Mouse (Mus musculus) CH12.LX (cell line): ENCODE data around the gene Grip1. TPM values are rescaled to one million over a fixed set of nuclear protein-coding genes. Genes with fewer than 3 reads are reported as not detected.
A peak's percentile ranks its signal among the peaks of the same experiment; 100 is the strongest.

Source experiments
- DNase-seq: peaks from one replicate; pipeline ENCODE4 v3.0.0-alpha.2; 2013; ENCODE audit errors: extremely low read depth
- H3K27ac ChIP-seq: 2 replicates; pipeline ENCODE4 v1.5.1; 2012; ENCODE audit warnings: low read depth, mild to moderate bottlenecking, control low read depth, moderate library complexity; ENCODE audit not compliant: insufficient read depth
- H3K27me3 ChIP-seq: replicated peaks from 2 replicates; pipeline ENCODE3; 2012; ENCODE audit warnings: inconsistent platforms
- H3K36me3 ChIP-seq, 2 experiments: replicated peaks in 1 of 2; 2 replicates each; pipeline versions ENCODE3 to v1.6.1; 2012; ENCODE audit warnings: inconsistent platforms in 1 of 2, low read length in 1 of 2, mild to moderate bottlenecking in 1 of 2, mixed read lengths in 1 of 2, moderate library complexity in 1 of 2; ENCODE audit not compliant: control insufficient read depth in 1 of 2, insufficient read depth in 1 of 2
- H3K4me1 ChIP-seq, 2 experiments: 2 replicates each; pipeline ENCODE4 v1.6.1; 2012; ENCODE audit warnings: inconsistent platforms in 1 of 2, moderate library complexity in 1 of 2; ENCODE audit not compliant: insufficient read depth in 2 of 2, control insufficient read depth in 1 of 2
- H3K4me2 ChIP-seq: 2 replicates; pipeline ENCODE4 v1.6.1; 2012; ENCODE audit warnings: low read depth, mild to moderate bottlenecking, control low read depth; ENCODE audit not compliant: poor library complexity, insufficient read depth, severe bottlenecking
- H3K4me3 ChIP-seq, 3 experiments: fragments of 150-350 bp in 1 of 3; sonication (generic) in 1 of 3; replicated peaks in 1 of 3; 2 replicates each; pipeline versions ENCODE3 to v1.5.1; 2011 to 2012; ENCODE audit warnings: low read depth in 2 of 3, low read length in 2 of 3, mild to moderate bottlenecking in 2 of 3, moderate library complexity in 2 of 3, control low read depth in 1 of 3, improper control_type of control experiment in 1 of 3, inconsistent platforms in 1 of 3, mixed read lengths in 1 of 3; ENCODE audit not compliant: poor library complexity in 1 of 3
- H3K79me2 ChIP-seq: replicated peaks from 2 replicates; pipeline ENCODE4 v1.6.1; 2012; ENCODE audit warnings: mild to moderate bottlenecking, moderate library complexity; ENCODE audit not compliant: control insufficient read depth, poor library complexity, insufficient read depth, severe bottlenecking; ENCODE audit errors: extremely low read depth
- H3K9ac ChIP-seq: 2 replicates; pipeline ENCODE4 v1.6.1; 2012; ENCODE audit warnings: low read depth, mild to moderate bottlenecking, control low read depth, moderate library complexity; ENCODE audit not compliant: insufficient read depth
- H3K9me3 ChIP-seq: replicated peaks from 2 replicates; pipeline ENCODE3; 2012; ENCODE audit warnings: low read length, inconsistent platforms, mixed read lengths
- CHD2 ChIP-seq: IDR thresholded peaks from 2 replicates; pipeline ENCODE4 v1.6.1; 2011; ENCODE audit warnings: low read length, improper control_type of control experiment
- CTCF ChIP-seq, 2 experiments: IDR thresholded peaks in 1 of 2; conservative IDR thresholded peaks in 1 of 2; 2 replicates each; pipeline ENCODE4 v1.5.1; 2011 to 2012; ENCODE audit warnings: low read depth in 2 of 2, low read length in 2 of 2, improper control_type of control experiment in 1 of 2, inconsistent platforms in 1 of 2, mild to moderate bottlenecking in 1 of 2, moderate library complexity in 1 of 2
- ELF1 ChIP-seq: IDR thresholded peaks from 2 replicates; pipeline ENCODE4 v1.6.1; 2014; ENCODE audit warnings: low read depth, mild to moderate bottlenecking, inconsistent platforms, low read length, improper control_type of control experiment
- EP300 ChIP-seq: IDR thresholded peaks from 2 replicates; pipeline ENCODE4 v1.6.1; 2011; ENCODE audit warnings: low read length, improper control_type of control experiment
- ETS1 ChIP-seq: conservative IDR thresholded peaks from 2 replicates; pipeline ENCODE4 v1.6.1; 2012; ENCODE audit warnings: low read depth, mild to moderate bottlenecking, inconsistent platforms, low read length, improper control_type of control experiment, moderate library complexity
- GABPA ChIP-seq: IDR thresholded peaks from 2 replicates; pipeline ENCODE4 v1.6.1; 2012; ENCODE audit warnings: low read depth, low read length, improper control_type of control experiment, inconsistent platforms; ENCODE audit not compliant: insufficient replicate concordance
- IRF4 ChIP-seq: IDR thresholded peaks from 2 replicates; pipeline ENCODE4 v1.6.1; 2014; ENCODE audit warnings: low read depth, mild to moderate bottlenecking, inconsistent platforms, low read length, improper control_type of control experiment
- JUND ChIP-seq: conservative IDR thresholded peaks from 2 replicates; pipeline ENCODE4 v1.6.1; 2011; ENCODE audit warnings: low read depth, low read length, improper control_type of control experiment
- MAFK ChIP-seq: IDR thresholded peaks from 2 replicates; pipeline ENCODE4 v1.6.1; 2011; ENCODE audit warnings: low read length, improper control_type of control experiment; ENCODE audit not compliant: insufficient replicate concordance
- MAX ChIP-seq: IDR thresholded peaks from 2 replicates; pipeline ENCODE4 v1.6.1; 2011; ENCODE audit warnings: low read length, improper control_type of control experiment
- MEF2A ChIP-seq: IDR thresholded peaks from 2 replicates; pipeline ENCODE4 v1.6.1; 2014; ENCODE audit warnings: low read depth, mild to moderate bottlenecking, inconsistent platforms, low read length, improper control_type of control experiment, borderline replicate concordance
- POLR2A ChIP-seq: IDR thresholded peaks from 2 replicates; pipeline ENCODE4 v1.6.1; 2011; ENCODE audit warnings: low read depth, mild to moderate bottlenecking, improper control_type of control experiment, low read length
- RAD21 ChIP-seq: IDR thresholded peaks from 2 replicates; pipeline ENCODE4 v1.6.1; 2011; ENCODE audit warnings: low read depth, mild to moderate bottlenecking, low read length, improper control_type of control experiment, moderate library complexity
- SIN3A ChIP-seq: IDR thresholded peaks from 2 replicates; pipeline ENCODE4 v1.6.1; 2012; ENCODE audit warnings: low read length, improper control_type of control experiment, inconsistent platforms
- SMC3 ChIP-seq: IDR thresholded peaks from 2 replicates; pipeline ENCODE4 v1.6.1; 2011; ENCODE audit warnings: low read depth, low read length, improper control_type of control experiment
- ZC3H11A ChIP-seq: IDR thresholded peaks from 2 replicates; pipeline ENCODE4 v1.6.1; 2012; ENCODE audit warnings: low read depth, mild to moderate bottlenecking, inconsistent platforms, low read length, improper control_type of control experiment
- ZKSCAN1 ChIP-seq: IDR thresholded peaks from 2 replicates; pipeline ENCODE4 v1.6.1; 2012; ENCODE audit warnings: low read depth, inconsistent platforms, low read length, improper control_type of control experiment, borderline replicate concordance
- ZNF384 ChIP-seq: IDR thresholded peaks from 2 replicates; pipeline ENCODE4 v1.6.1; 2012; ENCODE audit warnings: low read depth, low read length, improper control_type of control experiment, inconsistent platforms
- dilution Hi-C: fragments of 300-500 bp; cut with MboI; formaldehyde crosslinking; loops from 2 replicates; pipeline ENCODE4 v1.14.3; 2020; ENCODE audit warnings: low sequenced_read_pairs; ENCODE audit not compliant: extremely low pct_unique_long_range_greater_than_20kb, extremely low pct_ligation_motif_present
- in situ Hi-C: fragments of 300-500 bp; cut with MboI; formaldehyde crosslinking; loops from 3 replicates; pipeline ENCODE4 v1.14.3; 2019; ENCODE audit warnings: low sequenced_read_pairs, low pct_ligation_motif_present, low pct_unique_long_range_greater_than_20kb, mixed read lengths
- polyA plus RNA-seq: library from polyadenylated mRNA; unstranded; fragments of >175 nt; gene quantifications from 2 replicates; pipeline ENCODE4 v1.2.1, GENCODE M21; 2012; ENCODE audit warnings: low read depth; ENCODE audit not compliant: insufficient read length
- total RNA-seq, 2 experiments: library from RNA; depleted of rRNA; stranded (reverse); fragments of 300-350 nt in 1 of 2; fragments of >200 nt in 1 of 2; gene quantifications; 2 replicates each; pipeline ENCODE4 v1.2.3; 2012 to 2014

Gene Grip1
- total and polyA plus RNA-seq, 3 experiments, result 0.09 to 0.33 (median 0.13) TPM

GRCm38 (mm10) chr10:119608998-119609397 is 155.4 kb downstream of the Grip1 start:
- Histone ChIP-seq H3K9me3 (no peaks in the 10 kb centered on the region), H3K79me2 (no peaks in the 10 kb centered on the region), H3K36me3 (no peaks in the 10 kb centered on the region), H3K4me1 (peaks cover 18 to 46% of the 10 kb centered on the region in 2 experiments), H3K9ac (peak overlapping the region; percentile 53)
- dilution Hi-C loops, result no loop called here
- TF ChIP-seq CHD2, result peak; percentile 85; the same call in 1 of the 2 replicates
- peak; percentile 75 for TF ChIP-seq ZNF384
- no peak for TF ChIP-seq POLR2A
- TF ChIP-seq, all 38 proteins: peak for 2
- H3K4me3 ChIP-seq, result peak overlapping the region in 1 of 3 experiments; percentile 18
- H3K27ac ChIP-seq, result no peak overlapping the region
- H3K27me3 ChIP-seq, result no peaks in the 10 kb centered on the region
- no peak for DNase-seq
- peak overlapping the region; percentile 85 for H3K4me2 ChIP-seq
- in situ Hi-C loops, result no loop called here

GRCm38 (mm10) chr10:119610279-119610895 is 156.8 kb downstream of the Grip1 start:
- peak; percentile 70 for DNase-seq
- no peaks in the 10 kb centered on the region for H3K36me3 ChIP-seq
- TF ChIP-seq CTCF (conservative IDR thresholded peaks at IDR 0.05 in 1 of 2, IDR thresholded peaks at IDR 0.05 in 1 of 2; ENCODE audit: low read depth in 2 of 2, low read length in 2 of 2) (peak; percentile 79 to 90), ZKSCAN1 (no peak), SMC3 (peak; percentile 58), MEF2A (0 out of 2 replicates have a peak, but pooled peaks have one; percentile 12), ZC3H11A (no peak), SIN3A (peak; percentile 59), ZNF384 (no peak), RAD21 (peak; percentile 51), ELF1 (peak; percentile 63), MAX (no peak), ETS1 (0 out of 2 replicates have a peak, but pooled peaks have one; percentile 32), EP300 (peak; percentile 17; the same call in 1 of the 2 replicates), MAFK (peak; percentile 52; the same call in 1 of the 2 replicates), GABPA (peak; percentile 46; the same call in 1 of the 2 replicates), JUND (peak; percentile 58; the same call in 1 of the 2 replicates), IRF4 (peak; percentile 41; the same call in 1 of the 2 replicates)
- no peaks in the 10 kb centered on the region for H3K27me3 ChIP-seq
- H3K4me2 ChIP-seq, result peak overlapping the region; percentile 85
- H3K9ac ChIP-seq, result peak overlapping the region; percentile 53
- in situ Hi-C loops, result no loop called here
- no peaks in the 10 kb centered on the region for H3K79me2 ChIP-seq
- dilution Hi-C loops, result no loop called here
- peak overlapping the region; percentile 47 to 65 (median 64) for H3K4me3 ChIP-seq
- peaks cover 19 to 51% of the 10 kb centered on the region in 2 experiments for H3K4me1 ChIP-seq
- H3K9me3 ChIP-seq, result no peaks in the 10 kb centered on the region
- H3K27ac ChIP-seq, result peak overlapping the region; percentile 87
